Mouse (Mus musculus): Measurements from ENCODE around the gene Spg7.

GRCm38 (mm10) chr8:123082993-123083392 lies 20.3 kb downstream of the Spg7 start:
- no peak for TF ChIP-seq CTCF (IDR thresholded peaks at IDR 0.05; ENCODE audit: low read depth)
- no peak for TF ChIP-seq EP300 (IDR thresholded peaks at IDR 0.05; ENCODE audit: low read depth)
